In genomic region chr10:74930541-74930940, GRCm38 (mm10) we compare ENCODE assay signal across 24 mouse cellular contexts. TPM values are rescaled to one million over a fixed set of nuclear protein-coding genes. Genes with fewer than 3 reads are reported as not detected.
A peak's percentile ranks its signal among the peaks of the same experiment; 100 is the strongest.
DNase-seq lines count a peak whose midpoint lies in the region; ATAC-seq and TF ChIP-seq lines count a peak whose summit lies in the region.
"Had no signal": no experiment of that assay in that cellular context is flagged by ENCODE, and none has a peak within 500 bp of the region (broad histone marks: within the 10 kb centered on the region; RNA-seq: fewer than 3 reads in every experiment).

No protein-coding gene starts in this region.

- DNase-seq in forebrain, embryonic 10.5 days (ENCODE audit: extremely low spot score, low spot score), result peak; percentile 10
- DNase-seq in forebrain, embryonic 11.5 days (ENCODE audit: low spot score), result no peak
- peak; percentile 55 for DNase-seq in hindbrain, postnatal 0 days (ENCODE audit: low spot score)
- DNase-seq in hindbrain, embryonic 11.5 days (ENCODE audit: low spot score), result no peak
- DNase-seq in brain, adult 2 months (ENCODE audit: low read depth, low spot score), result peak; percentile 70
- DNase-seq in limb, embryonic 10.5 days (ENCODE audit: low spot score), result peak; percentile 22
- DNase-seq in lung, postnatal 0 days (ENCODE audit: low spot score), result no peak
- DNase-seq: adrenal gland, postnatal 10 days; embryo, embryonic 11 days; kidney, adult 9 months; kidney, postnatal 14 days; layer of hippocampus, postnatal 36 days; lung, embryonic 14.5 days; lung, postnatal 36 days; midbrain, embryonic 14.5 days; right cerebral cortex, postnatal 14 days had no signal

- no peak overlapping the region for H3K4me3 ChIP-seq in forebrain, embryonic 10.5 days
- no peak overlapping the region for H3K4me3 ChIP-seq in forebrain, embryonic 11.5 days (ENCODE audit: low read depth, low read length)
- no peak overlapping the region for H3K4me3 ChIP-seq in hindbrain, postnatal 0 days (ENCODE audit: low read length)
- H3K4me3 ChIP-seq in hindbrain, embryonic 11.5 days (ENCODE audit: low read depth, low read length), result no peak overlapping the region
- no peak overlapping the region for H3K4me3 ChIP-seq in limb, embryonic 10.5 days
- no peak overlapping the region for H3K4me3 ChIP-seq in lung, postnatal 0 days (ENCODE audit: low read depth, low read length)
- H3K4me3 ChIP-seq: embryonic facial prominence, embryonic 15.5 days; heart, embryonic 15.5 days; intestine, embryonic 15.5 days; limb, embryonic 15.5 days; megakaryocyte, embryonic 14.5 days; neural tube, embryonic 12.5 days had no signal

- no peak for ATAC-seq in forebrain, embryonic 11.5 days (replicated peaks; ENCODE audit: low FRiP score)
- ATAC-seq in hindbrain, postnatal 0 days, result no peak
- no peak for ATAC-seq in hindbrain, embryonic 11.5 days (ENCODE audit: low FRiP score)
- no peak for ATAC-seq in lung, postnatal 0 days

- no peaks in the 10 kb centered on the region for H3K36me3 ChIP-seq in forebrain, embryonic 10.5 days (replicated peaks)
- no peaks in the 10 kb centered on the region for H3K36me3 ChIP-seq in forebrain, embryonic 11.5 days (ENCODE audit: control insufficient read depth, insufficient read depth, low read length)
- H3K36me3 ChIP-seq in hindbrain, postnatal 0 days (ENCODE audit: insufficient read depth, low read length), result no peaks in the 10 kb centered on the region
- H3K36me3 ChIP-seq in hindbrain, embryonic 11.5 days (ENCODE audit: control insufficient read depth, insufficient read depth, low read length), result no peaks in the 10 kb centered on the region
- no peaks in the 10 kb centered on the region for H3K36me3 ChIP-seq in limb, embryonic 10.5 days
- H3K36me3 ChIP-seq in lung, postnatal 0 days (ENCODE audit: insufficient read depth, low read length), result no peaks in the 10 kb centered on the region
- H3K36me3 ChIP-seq: embryonic facial prominence, embryonic 15.5 days; heart, embryonic 15.5 days; intestine, embryonic 15.5 days; limb, embryonic 15.5 days; neural tube, embryonic 12.5 days had no signal

- peaks cover 3% of the 10 kb centered on the region for H3K4me1 ChIP-seq in forebrain, embryonic 10.5 days
- no peaks in the 10 kb centered on the region for H3K4me1 ChIP-seq in forebrain, embryonic 11.5 days (replicated peaks; ENCODE audit: control insufficient read depth, insufficient read depth, low read length)
- H3K4me1 ChIP-seq in hindbrain, postnatal 0 days (ENCODE audit: insufficient read depth, low read length), result no peaks in the 10 kb centered on the region
- H3K4me1 ChIP-seq in hindbrain, embryonic 11.5 days (replicated peaks; ENCODE audit: control insufficient read depth, insufficient read depth, low read length), result no peaks in the 10 kb centered on the region
- peaks cover under 1% of the 10 kb centered on the region; the same call in 1 of the 2 replicates for H3K4me1 ChIP-seq in limb, embryonic 10.5 days
- H3K4me1 ChIP-seq in lung, postnatal 0 days (ENCODE audit: insufficient read depth, low read depth, low read length), result no peaks in the 10 kb centered on the region
- H3K4me1 ChIP-seq: heart, embryonic 15.5 days; intestine, embryonic 15.5 days had no signal

- no peak for TF ChIP-seq EP300 in lung, postnatal 0 days (IDR thresholded peaks at IDR 0.05)

- WGBS in forebrain, embryonic 10.5 days, result 86% methylated on average over 3 of the region's 3 CpGs
- 77% methylated on average over 3 of the region's 3 CpGs for WGBS in forebrain, embryonic 11.5 days
- 63% methylated on average over 3 of the region's 3 CpGs for WGBS in hindbrain, postnatal 0 days
- WGBS in hindbrain, embryonic 11.5 days, result 78% methylated on average over 3 of the region's 3 CpGs
- WGBS in limb, embryonic 10.5 days, result 78% methylated on average over 3 of the region's 3 CpGs
- 71% methylated on average over 3 of the region's 3 CpGs for WGBS in lung, postnatal 0 days

- no peak overlapping the region for H3K27ac ChIP-seq in forebrain, embryonic 10.5 days
- H3K27ac ChIP-seq in forebrain, embryonic 11.5 days (ENCODE audit: low read depth, low read length), result no peak overlapping the region
- H3K27ac ChIP-seq in hindbrain, postnatal 0 days, result no peak overlapping the region
- no peak overlapping the region for H3K27ac ChIP-seq in hindbrain, embryonic 11.5 days (ENCODE audit: low read depth, low read length)
- no peak overlapping the region for H3K27ac ChIP-seq in limb, embryonic 10.5 days
- no peak overlapping the region for H3K27ac ChIP-seq in lung, postnatal 0 days (ENCODE audit: low read length)
- H3K27ac ChIP-seq: embryonic facial prominence, embryonic 15.5 days; heart, embryonic 15.5 days; intestine, embryonic 15.5 days; limb, embryonic 15.5 days; liver, embryonic 14.5 days; neural tube, embryonic 12.5 days had no signal

- H3K4me2 ChIP-seq in forebrain, embryonic 11.5 days (ENCODE audit: low read depth, low read length, severe bottlenecking), result no peak overlapping the region
- no peak overlapping the region for H3K4me2 ChIP-seq in hindbrain, postnatal 0 days (ENCODE audit: low read depth, low read length)
- no peak overlapping the region for H3K4me2 ChIP-seq in hindbrain, embryonic 11.5 days (replicated peaks; ENCODE audit: low read depth, low read length)
- no peak overlapping the region for H3K4me2 ChIP-seq in lung, postnatal 0 days (replicated peaks; ENCODE audit: low read depth, low read length)
- H3K4me2 ChIP-seq: embryonic facial prominence, embryonic 15.5 days; heart, embryonic 15.5 days; intestine, embryonic 15.5 days; limb, embryonic 15.5 days; lung, embryonic 14.5 days; neural tube, embryonic 12.5 days had no signal

- peak; percentile 61 for TF ChIP-seq CTCF in hindbrain, postnatal 0 days (IDR thresholded peaks at IDR 0.05; ENCODE audit: low read depth)
- no peak for TF ChIP-seq CTCF in lung, postnatal 0 days (IDR thresholded peaks at IDR 0.05)

- no peaks in the 10 kb centered on the region for H3K27me3 ChIP-seq in forebrain, embryonic 10.5 days (ENCODE audit: poor library complexity, severe bottlenecking)
- H3K27me3 ChIP-seq in forebrain, embryonic 11.5 days (ENCODE audit: control insufficient read depth, insufficient read depth, low read length), result no peaks in the 10 kb centered on the region
- H3K27me3 ChIP-seq in hindbrain, postnatal 0 days (ENCODE audit: insufficient read depth, low read length), result no peaks in the 10 kb centered on the region
- H3K27me3 ChIP-seq in hindbrain, embryonic 11.5 days (ENCODE audit: control insufficient read depth, insufficient read depth, low read length), result no peaks in the 10 kb centered on the region
- no peaks in the 10 kb centered on the region for H3K27me3 ChIP-seq in limb, embryonic 10.5 days (ENCODE audit: low read depth, poor library complexity, severe bottlenecking)
- no peaks in the 10 kb centered on the region for H3K27me3 ChIP-seq in lung, postnatal 0 days (replicated peaks; ENCODE audit: insufficient read depth, low read length)
- H3K27me3 ChIP-seq: embryonic facial prominence, embryonic 15.5 days; intestine, embryonic 15.5 days; limb, embryonic 15.5 days; neural tube, embryonic 12.5 days had no signal

- no peak overlapping the region for H3K9ac ChIP-seq in forebrain, embryonic 11.5 days (ENCODE audit: low read length)
- no peak overlapping the region for H3K9ac ChIP-seq in hindbrain, postnatal 0 days (replicated peaks; ENCODE audit: low read length)
- no peak overlapping the region for H3K9ac ChIP-seq in hindbrain, embryonic 11.5 days (ENCODE audit: low read depth, low read length)
- no peak overlapping the region for H3K9ac ChIP-seq in lung, postnatal 0 days (replicated peaks; ENCODE audit: low read depth)
- H3K9ac ChIP-seq: embryonic facial prominence, embryonic 15.5 days; heart, embryonic 15.5 days; intestine, embryonic 15.5 days; limb, embryonic 15.5 days; liver, embryonic 14.5 days; lung, embryonic 14.5 days; neural tube, embryonic 12.5 days had no signal

- H3K9me3 ChIP-seq in forebrain, embryonic 10.5 days, result no peaks in the 10 kb centered on the region
- no peaks in the 10 kb centered on the region for H3K9me3 ChIP-seq in forebrain, embryonic 11.5 days (ENCODE audit: control insufficient read depth, low read length)
- H3K9me3 ChIP-seq in hindbrain, postnatal 0 days (ENCODE audit: low read length), result no peaks in the 10 kb centered on the region
- no peaks in the 10 kb centered on the region for H3K9me3 ChIP-seq in hindbrain, embryonic 11.5 days (ENCODE audit: control insufficient read depth, low read length)
- no peaks in the 10 kb centered on the region for H3K9me3 ChIP-seq in limb, embryonic 10.5 days (replicated peaks)
- no peaks in the 10 kb centered on the region for H3K9me3 ChIP-seq in lung, postnatal 0 days (ENCODE audit: low read length)
- H3K9me3 ChIP-seq: embryonic facial prominence, embryonic 15.5 days; heart, embryonic 15.5 days; intestine, embryonic 15.5 days; limb, embryonic 15.5 days; neural tube, embryonic 12.5 days had no signal

RNA-seq across cellular contexts. Expression of gene Gnaz, which starts 36.4 kb away (rescaled TPM):
- polyA plus RNA-seq in forebrain, embryonic 10.5 days (2016; fragmentation: Nextera tagmentation; extraction: Ambion mirVana), result 5.2 and 5.9 TPM in 2 replicates
- 10.2 and 10.8 TPM in 2 replicates for polyA plus RNA-seq in forebrain, embryonic 11.5 days (2014; fragmentation: Nextera tagmentation; extraction: Ambion mirVana)
- 166 and 178 TPM in 2 replicates for total RNA-seq in hindbrain, postnatal 0 days (2014; rRNA removed)
- 88.3 and 99.9 TPM in 2 replicates for polyA plus RNA-seq in hindbrain, postnatal 0 days (2015; fragmentation: Nextera tagmentation; extraction: Ambion mirVana)
- 14.0 and 14.7 TPM in 2 replicates for polyA plus RNA-seq in hindbrain, embryonic 11.5 days (2014; fragmentation: Nextera tagmentation; extraction: Ambion mirVana)
- polyA plus RNA-seq in limb, embryonic 10.5 days (2016; fragmentation: Nextera tagmentation; extraction: Ambion mirVana), result 2.6 and 3.4 TPM in 2 replicates
- 2.2 TPM in 2 replicates for polyA plus RNA-seq in lung, postnatal 0 days (2015; fragmentation: Nextera tagmentation; extraction: Ambion mirVana)
- total RNA-seq: MEL had no signal

Comparison
In these comparisons a context has a peak if more than half of its experiments do, and no peak if none do; other contexts are left out.
1. DNase-seq: peak in forebrain, embryonic 10.5 days (single experiment), hindbrain, postnatal 0 days (single experiment), brain, adult 2 months (single experiment) and limb, embryonic 10.5 days (single experiment); none in forebrain, embryonic 11.5 days (single experiment), hindbrain, embryonic 11.5 days (single experiment) and lung, postnatal 0 days (single experiment).